Mouse (Mus musculus): ENCODE data around the gene Hist1h1e.

- TF ChIP-seq E2F4 (IDR thresholded peaks at IDR 0.05; ENCODE audit: insufficient replicate concordance, low read depth, low read length) (no peak), TCF12 (IDR thresholded peaks at IDR 0.05; ENCODE audit: low read depth, low read length) (no peak), USF2 (conservative IDR thresholded peaks at IDR 0.05; ENCODE audit: low read depth, low read length) (no peak), HCFC1 (IDR thresholded peaks at IDR 0.05; ENCODE audit: low read depth, low read length) (no peak), ZMIZ1 (IDR thresholded peaks at IDR 0.05; ENCODE audit: low read depth, low read length) (no peak), ZKSCAN1 (IDR thresholded peaks at IDR 0.05; ENCODE audit: borderline replicate concordance, low read depth, low read length) (no peak), EP300 (IDR thresholded peaks at IDR 0.05; ENCODE audit: low read length) (no peak), CTCF (conservative IDR thresholded peaks at IDR 0.05 in 1 of 2, IDR thresholded peaks at IDR 0.05 in 1 of 2; ENCODE audit: low read depth in 2 of 2, low read length in 2 of 2) (no peak), POLR2A (IDR thresholded peaks at IDR 0.05; ENCODE audit: low read depth, low read length) (no peak)
These were observed 44.5 kb downstream of the Hist1h1e start for GRCm38 (mm10) chr13:23577835-23578234.
